Mouse (Mus musculus) ES-CJ7 (cell line): ENCODE data around the gene Gstcd.
A peak's percentile ranks its signal among the peaks of the same experiment; 100 is the strongest.

Experiments used
- DNase-seq: peaks from one replicate; pipeline ENCODE4 v3.0.0; 2011; ENCODE audit warnings: low read depth, low spot score

The Gstcd gene

GRCm38 (mm10) chr3:133026977-133027376, 64.9 kb downstream of the Gstcd start:
- DNase-seq = no peak

GRCm38 (mm10) chr3:133007250-133007649, 84.6 kb downstream of the Gstcd start:
- DNase-seq = no peak

- no peak for DNase-seq
These were observed 95.5 kb downstream of the Gstcd start for GRCm38 (mm10) chr3:132996299-132996698.

- no peak for DNase-seq
These were observed 95.9 kb downstream of the Gstcd start for GRCm38 (mm10) chr3:132995904-132996267.

GRCm38 (mm10) chr3:132995172-132995903, 96.5 kb downstream of the Gstcd start:
- DNase-seq = no peak

GRCm38 (mm10) chr3:132986188-132986587, 105.6 kb downstream of the Gstcd start:
- no peak for DNase-seq

- DNase-seq = peak; percentile 48
These were observed 107.9 kb downstream of the Gstcd start for GRCm38 (mm10) chr3:132983845-132984485.

- DNase-seq = no peak
These were observed 109.9 kb downstream of the Gstcd start for GRCm38 (mm10) chr3:132981968-132982367.

GRCm38 (mm10) chr3:132979781-132980461, 111.9 kb downstream of the Gstcd start:
- peak; percentile 24 for DNase-seq

- no peak for DNase-seq
These were observed 125.6 kb downstream of the Gstcd start for GRCm38 (mm10) chr3:132966255-132966654.

- no peak for DNase-seq
These were observed 126.9 kb downstream of the Gstcd start for GRCm38 (mm10) chr3:132964715-132965507.

- DNase-seq = no peak
These were observed 129.0 kb downstream of the Gstcd start for GRCm38 (mm10) chr3:132962631-132963361.

GRCm38 (mm10) chr3:132950529-132950880, 141.3 kb downstream of the Gstcd start:
- no peak for DNase-seq

GRCm38 (mm10) chr3:132949791-132950528, 141.9 kb downstream of the Gstcd start, which contains the start of gene Npnt:
Gene Npnt, minus strand, starts transcription at chr3:132950291.
- DNase-seq = peak; percentile 54

- peak; percentile 37 for DNase-seq
These were observed 142.4 kb downstream of the Gstcd start for GRCm38 (mm10) chr3:132949380-132949790.

GRCm38 (mm10) chr3:132948298-132948795, 143.5 kb downstream of the Gstcd start:
- no peak for DNase-seq

GRCm38 (mm10) chr3:132946086-132946485, 145.7 kb downstream of the Gstcd start:
- DNase-seq = no peak

- DNase-seq = no peak
These were observed 146.2 kb downstream of the Gstcd start for GRCm38 (mm10) chr3:132945669-132946068.

- no peak for DNase-seq
These were observed 147.2 kb downstream of the Gstcd start for GRCm38 (mm10) chr3:132944609-132945008.

- DNase-seq = no peak
These were observed 147.6 kb downstream of the Gstcd start for GRCm38 (mm10) chr3:132944193-132944592.
